Mouse (Mus musculus) limb, embryonic 12.5 days (tissue): ENCODE data around the gene Dchs1. TPM values are rescaled to one million over a fixed set of nuclear protein-coding genes. Genes with fewer than 3 reads are reported as not detected.
A peak's percentile ranks its signal among the peaks of the same experiment; 100 is the strongest.

Source experiments
- ATAC-seq: fragments of 200-750 bp; cut with Nextera tagmentation; 2 replicates; pipeline ENCODE4 v1.8.0; 2017; ENCODE audit warnings: low read depth, moderate TSS enrichment; ENCODE audit not compliant: insufficient number of reproducible peaks, insufficient read depth, low FRiP score, low TSS enrichment
- H3K27ac ChIP-seq: fragments of 300-500 bp; sonication (generic); 2 replicates; pipeline ENCODE4 v1.5.1; 2016; ENCODE audit warnings: mild to moderate bottlenecking, moderate library complexity
- H3K27me3 ChIP-seq: fragments of 300-500 bp; sonication (generic); 2 replicates; pipeline ENCODE4 v1.6.1; 2016; ENCODE audit warnings: mild to moderate bottlenecking, moderate library complexity
- H3K36me3 ChIP-seq: fragments of 300-500 bp; sonication (generic); 2 replicates; pipeline ENCODE4 v1.6.1; 2016; ENCODE audit warnings: mild to moderate bottlenecking, moderate library complexity
- H3K4me1 ChIP-seq: fragments of 300-500 bp; sonication (generic); replicated peaks from 2 replicates; pipeline ENCODE4 v1.6.1; 2016
- H3K4me2 ChIP-seq: fragments of 300-500 bp; sonication (generic); 2 replicates; pipeline ENCODE4 v1.6.1; 2016; ENCODE audit warnings: mild to moderate bottlenecking, moderate library complexity
- H3K4me3 ChIP-seq: fragments of 300-500 bp; sonication (generic); replicated peaks from 2 replicates; pipeline ENCODE4 v1.5.1; 2016; ENCODE audit warnings: mild to moderate bottlenecking
- H3K9ac ChIP-seq: fragments of 300-500 bp; sonication (generic); replicated peaks from 2 replicates; pipeline ENCODE4 v1.6.1; 2016; ENCODE audit warnings: mild to moderate bottlenecking, moderate library complexity
- H3K9me3 ChIP-seq: fragments of 300-500 bp; sonication (generic); 2 replicates; pipeline ENCODE4 v1.6.1; 2016; ENCODE audit warnings: mild to moderate bottlenecking, moderate library complexity
- WGBS: fragments of 180-500 bp; shearing (Covaris S2); methylation state at CpG from one replicate; pipeline ENCODE4 v1.1.7; 2016; 5-methylcytosine and 5-hydroxymethylcytosine counted together
- polyA plus RNA-seq: library from polyadenylated mRNA; unstranded; fragments of >200 nt; fragmentation: Nextera tagmentation; extraction: Ambion mirVana; gene quantifications from 2 replicates; pipeline ENCODE4 v1.2.1, GENCODE M21; 2016

Gene Dchs1
- 24.8 and 28.2 TPM in 2 replicates for polyA plus RNA-seq

GRCm38 (mm10) chr7:105787285-105788140, at the start of gene Dchs1:
Dchs1 (minus strand) TSS chr7:105787654.
- peak within 1 kb of the TSS; percentile 95 for H3K4me3 ChIP-seq
- ATAC-seq, result peak; percentile 75
- H3K9ac ChIP-seq, result peak within 1 kb of the TSS; percentile 99
- H3K27ac ChIP-seq, result peak within 1 kb of the TSS; percentile 96
- H3K27me3 ChIP-seq, result no peaks in the 10 kb centered on the region
- under 1% methylated on average over 78 of the region's 97 CpGs for WGBS
- H3K4me2 ChIP-seq, result peak within 1 kb of the TSS; percentile 84
- H3K4me1 ChIP-seq, result peaks cover 42% of the 10 kb centered on the region
- no peaks in the 10 kb centered on the region for H3K9me3 ChIP-seq
- peaks cover 36% of the 10 kb centered on the region for H3K36me3 ChIP-seq

DNA sequence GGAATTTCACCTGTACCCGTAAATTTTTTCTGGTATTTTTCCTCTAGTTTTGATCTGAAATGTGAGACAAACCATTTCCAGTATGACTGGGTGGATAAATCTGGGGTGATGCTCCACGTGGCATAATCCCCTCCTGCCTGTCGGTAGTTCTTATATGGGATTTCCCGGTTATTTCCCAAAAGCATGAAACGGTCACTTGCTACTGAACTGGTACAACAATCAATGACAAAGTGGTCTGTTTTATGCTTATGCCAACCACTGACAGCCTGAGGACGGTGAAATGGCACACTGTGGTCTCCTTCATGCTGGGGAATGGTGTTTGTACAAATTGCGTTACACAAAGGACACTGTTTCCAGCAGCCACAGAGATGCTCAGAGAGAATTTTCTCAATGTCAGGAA, 36.8 kb upstream of the Dchs1 start:
- Histone ChIP-seq H3K9me3 (no peaks in the 10 kb centered on the region), H3K27me3 (no peaks in the 10 kb centered on the region), H3K9ac (no peak overlapping the region), H3K36me3 (no peaks in the 10 kb centered on the region), H3K4me1 (no peaks in the 10 kb centered on the region), H3K27ac (no peak overlapping the region), H3K4me2 (no peak overlapping the region), H3K4me3 (no peak overlapping the region)
- WGBS, result 73% methylated on average over 7 of the region's 7 CpGs
- no peak for ATAC-seq

- H3K4me2 ChIP-seq, result no peak overlapping the region
- H3K27me3 ChIP-seq, result no peaks in the 10 kb centered on the region
- WGBS, result 2% methylated on average over 1 of the region's 1 CpGs
- no peaks in the 10 kb centered on the region for H3K9me3 ChIP-seq
- no peak overlapping the region for H3K9ac ChIP-seq
- no peak overlapping the region for H3K27ac ChIP-seq
- no peak overlapping the region for H3K4me3 ChIP-seq
- H3K36me3 ChIP-seq, result no peaks in the 10 kb centered on the region
- ATAC-seq, result no peak
- H3K4me1 ChIP-seq, result no peaks in the 10 kb centered on the region
Observed at GRCm38 (mm10) chr7:105818483-105818882, 31.0 kb upstream of the Dchs1 start.

DNA sequence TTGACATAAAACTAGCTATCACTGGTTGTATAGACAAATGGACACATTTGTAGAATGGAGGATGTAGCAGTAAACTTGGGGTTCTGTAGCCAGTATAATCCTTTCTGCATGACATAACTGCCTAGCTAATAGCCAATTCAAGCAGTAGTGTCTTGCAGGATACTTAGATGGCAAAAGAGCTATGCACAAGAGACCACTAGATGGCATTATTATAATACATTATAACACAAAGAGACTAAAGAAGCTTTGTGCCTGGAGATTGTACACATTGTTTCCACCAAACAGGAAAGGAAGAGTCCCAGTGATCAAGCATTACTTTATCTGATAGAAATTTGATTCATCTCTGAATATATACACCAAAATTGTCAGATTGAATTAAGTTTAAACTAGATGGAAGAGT, 29.3 kb upstream of the Dchs1 start:
- no peaks in the 10 kb centered on the region for H3K4me1 ChIP-seq
- no peak overlapping the region for H3K27ac ChIP-seq
- ATAC-seq, result no peak
- no peaks in the 10 kb centered on the region for H3K36me3 ChIP-seq
- H3K9ac ChIP-seq, result no peak overlapping the region
- no peaks in the 10 kb centered on the region for H3K27me3 ChIP-seq
- H3K9me3 ChIP-seq, result no peaks in the 10 kb centered on the region
- no peak overlapping the region for H3K4me3 ChIP-seq
- H3K4me2 ChIP-seq, result no peak overlapping the region

DNA sequence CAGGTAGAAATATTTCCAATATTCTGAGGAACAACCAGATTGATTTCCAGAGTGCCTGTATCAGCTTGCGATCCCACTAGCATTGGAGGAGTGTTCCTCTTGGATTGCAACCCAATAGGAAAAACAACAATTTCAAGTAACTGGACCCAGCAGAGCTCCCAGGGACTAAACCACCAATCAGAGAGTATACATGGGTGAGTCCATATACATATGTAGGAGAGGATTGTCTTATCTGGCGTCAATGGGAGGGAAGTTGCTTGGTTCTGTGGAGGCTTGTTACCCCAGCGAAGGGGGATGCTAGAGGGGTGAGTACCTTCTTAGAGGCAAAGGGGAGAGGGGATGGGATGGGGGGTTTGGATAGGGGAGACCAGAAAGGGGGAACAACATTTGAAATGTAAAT, 25.9 kb upstream of the Dchs1 start:
- Histone ChIP-seq H3K27ac (no peak overlapping the region), H3K4me3 (no peak overlapping the region), H3K4me2 (no peak overlapping the region), H3K36me3 (peaks cover 16% of the 10 kb centered on the region), H3K9ac (no peak overlapping the region), H3K4me1 (peaks cover 10% of the 10 kb centered on the region), H3K27me3 (no peaks in the 10 kb centered on the region), H3K9me3 (no peaks in the 10 kb centered on the region)
- no peak for ATAC-seq
- WGBS, result 87% methylated on average over 3 of the region's 3 CpGs

- 90% methylated on average over 3 of the region's 3 CpGs for WGBS
- H3K27ac ChIP-seq, result no peak overlapping the region
- ATAC-seq, result no peak
- H3K27me3 ChIP-seq, result no peaks in the 10 kb centered on the region
- no peaks in the 10 kb centered on the region for H3K9me3 ChIP-seq
- H3K4me2 ChIP-seq, result no peak overlapping the region
- H3K4me1 ChIP-seq, result peaks cover 10% of the 10 kb centered on the region
- H3K9ac ChIP-seq, result no peak overlapping the region
- peaks cover 24% of the 10 kb centered on the region for H3K36me3 ChIP-seq
- H3K4me3 ChIP-seq, result no peak overlapping the region
Observed at GRCm38 (mm10) chr7:105812566-105812965, 25.1 kb upstream of the Dchs1 start.

- Histone ChIP-seq H3K36me3 (peaks cover 32% of the 10 kb centered on the region), H3K4me3 (no peak overlapping the region), H3K27me3 (no peaks in the 10 kb centered on the region), H3K9me3 (no peaks in the 10 kb centered on the region), H3K27ac (no peak overlapping the region), H3K4me2 (peak overlapping the region; percentile 27), H3K9ac (no peak overlapping the region), H3K4me1 (peaks cover 10% of the 10 kb centered on the region)
- no peak for ATAC-seq
Observed at GRCm38 (mm10) chr7:105811516-105811915, 24.1 kb upstream of the Dchs1 start.

DNA sequence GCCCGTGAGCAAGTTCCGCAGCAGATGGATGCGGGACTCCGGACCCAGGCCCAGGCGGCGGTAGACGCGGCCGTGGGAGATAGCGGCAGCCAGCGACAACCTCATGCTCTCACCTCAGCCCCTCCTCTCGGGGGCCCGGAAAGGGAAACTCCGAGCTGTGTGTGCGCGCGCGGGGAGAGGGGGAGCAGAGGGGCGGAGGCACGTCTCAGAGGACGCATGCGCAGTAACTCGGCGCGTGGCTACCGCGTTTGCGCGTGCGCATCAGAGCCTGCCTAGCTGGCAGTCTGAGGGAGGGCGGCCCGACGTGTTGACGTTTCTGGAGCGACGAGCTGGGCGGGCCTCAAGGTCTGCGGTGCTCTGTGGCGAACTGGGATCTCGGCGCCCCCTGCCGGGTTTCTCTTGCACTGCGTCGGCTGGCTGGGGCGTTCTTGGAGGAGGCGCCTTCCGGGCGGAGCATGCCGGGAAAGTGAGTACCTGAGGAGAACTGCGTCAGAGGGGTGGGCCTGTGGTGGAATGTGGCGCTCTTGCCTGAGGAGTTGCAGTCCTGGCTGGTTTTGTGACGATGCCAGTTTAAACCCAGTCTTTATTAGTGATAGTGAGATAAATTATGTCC, 23.5 kb upstream of the Dchs1 start, which contains the start of gene Mrpl17:
Gene Mrpl17, minus strand, starts transcription at position 223 of the 613 bp plus-strand sequence.
- peak within 1 kb of the TSS; percentile 72 for H3K4me2 ChIP-seq
- no peaks in the 10 kb centered on the region for H3K27me3 ChIP-seq
- peaks cover 32% of the 10 kb centered on the region for H3K36me3 ChIP-seq
- H3K9me3 ChIP-seq, result no peaks in the 10 kb centered on the region
- H3K4me1 ChIP-seq, result peaks cover 10% of the 10 kb centered on the region
- peak within 1 kb of the TSS; percentile 78 for H3K4me3 ChIP-seq
- peak within 1 kb of the TSS; percentile 91 for H3K9ac ChIP-seq
- peak; percentile 99 for ATAC-seq
- WGBS, result under 1% methylated on average over 49 of the region's 52 CpGs
- H3K27ac ChIP-seq, result peak within 1 kb of the TSS; percentile 93

- peak overlapping the region; percentile 91 for H3K9ac ChIP-seq
- no peaks in the 10 kb centered on the region for H3K27me3 ChIP-seq
- peak overlapping the region; percentile 72 for H3K4me2 ChIP-seq
- peaks cover 10% of the 10 kb centered on the region for H3K4me1 ChIP-seq
- H3K9me3 ChIP-seq, result no peaks in the 10 kb centered on the region
- H3K4me3 ChIP-seq, result peak overlapping the region; percentile 78
- H3K36me3 ChIP-seq, result peaks cover 32% of the 10 kb centered on the region
- ATAC-seq, result peak; percentile 64; the same call in 1 of the 2 replicates
- WGBS, result 5% methylated on average over 37 of the region's 37 CpGs
- peak overlapping the region; percentile 93 for H3K27ac ChIP-seq
Observed at GRCm38 (mm10) chr7:105810280-105810876, 22.9 kb upstream of the Dchs1 start.

- ATAC-seq, result no peak
- Histone ChIP-seq H3K27ac (no peak overlapping the region), H3K9ac (peak overlapping the region; percentile 91), H3K4me2 (peak overlapping the region; percentile 72), H3K36me3 (peaks cover 32% of the 10 kb centered on the region), H3K4me1 (peaks cover 10% of the 10 kb centered on the region), H3K4me3 (peak overlapping the region; percentile 78), H3K27me3 (no peaks in the 10 kb centered on the region), H3K9me3 (no peaks in the 10 kb centered on the region)
- WGBS, result 86% methylated on average over 7 of the region's 7 CpGs
Observed at GRCm38 (mm10) chr7:105809836-105810235, 22.4 kb upstream of the Dchs1 start.

DNA sequence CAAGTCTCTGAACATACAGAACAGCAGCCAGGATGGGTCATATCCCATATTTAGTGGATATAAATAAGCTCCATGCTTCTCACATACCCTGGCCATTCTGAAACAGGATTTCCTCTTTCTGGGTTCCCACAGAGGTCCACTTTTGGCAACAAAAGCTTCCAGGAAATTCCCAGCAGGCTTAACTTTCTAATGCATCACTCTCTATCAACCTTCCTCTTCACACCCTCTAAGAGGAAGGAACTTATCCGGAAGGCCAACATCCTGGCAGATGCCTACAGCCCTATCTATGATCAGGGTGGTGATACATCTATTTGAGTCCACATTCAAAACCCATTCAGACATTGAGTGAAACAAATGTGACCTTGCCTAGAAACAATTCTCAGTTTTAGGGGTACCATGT, 20.9 kb upstream of the Dchs1 start:
- Histone ChIP-seq H3K36me3 (peaks cover 32% of the 10 kb centered on the region), H3K9ac (no peak overlapping the region), H3K9me3 (no peaks in the 10 kb centered on the region), H3K4me2 (no peak overlapping the region), H3K4me3 (no peak overlapping the region), H3K27me3 (no peaks in the 10 kb centered on the region), H3K27ac (no peak overlapping the region), H3K4me1 (peaks cover 10% of the 10 kb centered on the region)
- no peak for ATAC-seq
- WGBS, result 92% methylated on average over 1 of the region's 1 CpGs
